In the genomic region with DNA sequence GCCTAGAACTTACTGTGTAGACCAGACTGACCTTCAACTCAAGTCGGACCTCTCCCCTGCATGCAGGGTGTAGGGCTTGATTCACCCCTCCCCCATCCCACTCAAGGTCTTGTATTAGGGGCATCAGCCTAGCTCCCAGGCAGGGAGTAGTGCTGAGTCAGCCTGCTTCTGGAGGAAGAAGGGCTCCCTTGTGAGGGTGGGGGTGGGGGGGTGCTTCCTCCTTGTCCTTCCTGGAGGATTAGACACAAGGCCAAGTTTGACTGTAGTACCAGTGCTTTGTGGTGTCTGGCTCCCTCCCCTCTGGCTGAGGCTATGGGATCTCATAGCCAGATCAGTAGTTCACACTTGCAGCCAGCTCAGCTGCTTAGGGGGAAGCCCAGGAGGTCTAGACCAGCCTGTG, we compare ENCODE assay signal across 10 mouse cellular contexts. TPM values are rescaled to one million over a fixed set of nuclear protein-coding genes. Genes with fewer than 3 reads are reported as not detected.
DNase-seq lines count a peak whose midpoint lies in the region; ATAC-seq and TF ChIP-seq lines count a peak whose summit lies in the region.
"Had no signal": no experiment of that assay in that cellular context is flagged by ENCODE, and none has a peak within 500 bp of the region (broad histone marks: within the 10 kb centered on the region; RNA-seq: fewer than 3 reads in every experiment).

No protein-coding gene starts in this region.

- H3K9me3 ChIP-seq in lung, postnatal 0 days (ENCODE audit: low read length): no peaks in the 10 kb centered on the region
- H3K9me3 ChIP-seq in embryonic facial prominence, embryonic 12.5 days: no peaks in the 10 kb centered on the region
- H3K9me3 ChIP-seq: heart, embryonic 10.5 days; limb, embryonic 12.5 days had no signal

- H3K4me1 ChIP-seq in lung, postnatal 0 days (ENCODE audit: insufficient read depth, low read depth, low read length): no peaks in the 10 kb centered on the region
- H3K4me1 ChIP-seq in embryonic facial prominence, embryonic 12.5 days: 0 out of 2 replicates have a peak, but pooled peaks cover 7% of the 10 kb centered on the region

- TF ChIP-seq CTCF in lung, postnatal 0 days (IDR thresholded peaks at IDR 0.05): no peak

- 21% methylated on average over 1 of the region's 1 CpGs for WGBS in lung, postnatal 0 days
- 46% methylated on average over 1 of the region's 1 CpGs for WGBS in embryonic facial prominence, embryonic 12.5 days

- no peak overlapping the region for H3K27ac ChIP-seq in lung, postnatal 0 days (ENCODE audit: low read length)
- H3K27ac ChIP-seq in embryonic facial prominence, embryonic 12.5 days: no peak overlapping the region
- H3K27ac ChIP-seq: heart, embryonic 10.5 days; limb, embryonic 12.5 days had no signal

- ATAC-seq in cerebellum, adult (ENCODE audit: insufficient number of reproducible peaks, low FRiP score, low TSS enrichment): 0 out of 2 replicates have a peak, but pooled peaks have one; percentile 31
- ATAC-seq in lung, postnatal 0 days: peak; percentile 55
- 0 out of 2 replicates have a peak, but pooled peaks have one; percentile 18 for ATAC-seq in embryonic facial prominence, embryonic 12.5 days (ENCODE audit: insufficient number of reproducible peaks, insufficient read depth, low FRiP score, low TSS enrichment)
- ATAC-seq in megakaryocyte progenitor cell, adult 5-6 weeks (replicated peaks; ENCODE audit: poor library complexity): peak; percentile 48

- H3K4me3 ChIP-seq in lung, postnatal 0 days (ENCODE audit: low read depth, low read length): no peak overlapping the region
- no peak overlapping the region for H3K4me3 ChIP-seq in embryonic facial prominence, embryonic 12.5 days
- H3K4me3 ChIP-seq: heart, embryonic 10.5 days; limb, embryonic 12.5 days had no signal

- no peaks in the 10 kb centered on the region for H3K27me3 ChIP-seq in lung, postnatal 0 days (replicated peaks; ENCODE audit: insufficient read depth, low read length)
- no peaks in the 10 kb centered on the region for H3K27me3 ChIP-seq in embryonic facial prominence, embryonic 12.5 days
- H3K27me3 ChIP-seq: limb, embryonic 12.5 days had no signal

- TF ChIP-seq EP300 in lung, postnatal 0 days (IDR thresholded peaks at IDR 0.05): no peak

- DNase-seq in cerebellum, postnatal 36 days: no peak
- DNase-seq in lung, postnatal 0 days (ENCODE audit: low spot score): no peak
- no peak for DNase-seq in lung, postnatal 4 days
- no peak for DNase-seq in testis, postnatal 14 days (ENCODE audit: low spot score)
- no peak for DNase-seq in thymus, adult 18-20 months

- no peak overlapping the region for H3K9ac ChIP-seq in lung, postnatal 0 days (replicated peaks; ENCODE audit: low read depth)
- H3K9ac ChIP-seq in embryonic facial prominence, embryonic 12.5 days: no peak overlapping the region
- H3K9ac ChIP-seq: limb, embryonic 12.5 days had no signal

- H3K4me2 ChIP-seq in lung, postnatal 0 days (replicated peaks; ENCODE audit: low read depth, low read length): no peak overlapping the region
- no peak overlapping the region for H3K4me2 ChIP-seq in embryonic facial prominence, embryonic 12.5 days (replicated peaks)
- H3K4me2 ChIP-seq: limb, embryonic 12.5 days had no signal

- no peaks in the 10 kb centered on the region for H3K36me3 ChIP-seq in lung, postnatal 0 days (ENCODE audit: insufficient read depth, low read length)
- no peaks in the 10 kb centered on the region for H3K36me3 ChIP-seq in embryonic facial prominence, embryonic 12.5 days
- H3K36me3 ChIP-seq: heart, embryonic 10.5 days; limb, embryonic 12.5 days had no signal

RNA-seq across cellular contexts. Expression of gene Samm50, which starts 8.1 kb away (rescaled TPM):
- polyA plus RNA-seq in lung, postnatal 0 days (2015; fragmentation: Nextera tagmentation; extraction: Ambion mirVana): 59.9 and 63.5 TPM in 2 replicates
- 108 and 116 TPM in 2 replicates for polyA plus RNA-seq in embryonic facial prominence, embryonic 12.5 days (2016; fragmentation: Nextera tagmentation; extraction: Ambion mirVana)
- total RNA-seq in megakaryocyte progenitor cell, adult 5-6 weeks (2015): 45.1 and 56.2 TPM in 2 replicates
- 35.6 and 42.0 TPM in 2 replicates for total RNA-seq in megakaryocyte progenitor cell, adult 5-6 weeks (2017)

RNA-seq across cellular contexts. Expression of gene Pnpla3, which starts 16.3 kb away (rescaled TPM):
- 0.27 and 0.49 TPM in 2 replicates for polyA plus RNA-seq in lung, postnatal 0 days (2015; fragmentation: Nextera tagmentation; extraction: Ambion mirVana)
- 1.3 and 1.7 TPM in 2 replicates for polyA plus RNA-seq in embryonic facial prominence, embryonic 12.5 days (2016; fragmentation: Nextera tagmentation; extraction: Ambion mirVana)
- not detected in 2 replicates for total RNA-seq in megakaryocyte progenitor cell, adult 5-6 weeks (2015)
- not detected in 2 replicates for total RNA-seq in megakaryocyte progenitor cell, adult 5-6 weeks (2017)

RNA-seq across cellular contexts. Expression of gene Parvb, which starts 47.9 kb away (rescaled TPM):
- polyA plus RNA-seq in lung, postnatal 0 days (2015; fragmentation: Nextera tagmentation; extraction: Ambion mirVana): 7.9 and 8.5 TPM in 2 replicates
- polyA plus RNA-seq in embryonic facial prominence, embryonic 12.5 days (2016; fragmentation: Nextera tagmentation; extraction: Ambion mirVana): 4.3 and 6.0 TPM in 2 replicates
- 3.8 and 4.6 TPM in 2 replicates for total RNA-seq in megakaryocyte progenitor cell, adult 5-6 weeks (2015)
- total RNA-seq in megakaryocyte progenitor cell, adult 5-6 weeks (2017): 0.33 and 1.5 TPM in 2 replicates
